Mouse (Mus musculus) erythroblast, embryonic 14.5 days (primary cell): Measurements from ENCODE around the gene Ccdc142. TPM values are rescaled to one million over a fixed set of nuclear protein-coding genes. Genes with fewer than 3 reads are reported as not detected.

ENCODE experiments used
- H3K27me3 ChIP-seq: 2 replicates; pipeline ENCODE4 v1.6.1; 2012; ENCODE audit warnings: inconsistent platforms; ENCODE audit not compliant: control insufficient read depth
- H3K36me3 ChIP-seq: 2 replicates; pipeline ENCODE4 v1.6.1; 2012; ENCODE audit warnings: mild to moderate bottlenecking, inconsistent platforms; ENCODE audit not compliant: control insufficient read depth
- H3K4me1 ChIP-seq: 2 replicates; pipeline ENCODE4 v1.6.1; 2012; ENCODE audit warnings: inconsistent platforms; ENCODE audit not compliant: control insufficient read depth
- H3K4me3 ChIP-seq: replicated peaks from 2 replicates; pipeline ENCODE3; 2012; ENCODE audit warnings: moderate library complexity, mild to moderate bottlenecking, inconsistent platforms
- H3K9me3 ChIP-seq: 2 replicates; pipeline ENCODE4 v1.6.1; 2012; ENCODE audit warnings: low read length, inconsistent platforms, mixed read lengths; ENCODE audit not compliant: control insufficient read depth
- GATA1 ChIP-seq: IDR thresholded peaks from 2 replicates; pipeline ENCODE4 v1.6.1; 2012; ENCODE audit warnings: low read length, inconsistent platforms, mixed read lengths
- TAL1 ChIP-seq: IDR thresholded peaks from 3 replicates; pipeline ENCODE4 v1.6.1; 2012; ENCODE audit warnings: low read length, inconsistent platforms, mixed read lengths
- polyA plus RNA-seq: library from polyadenylated mRNA; stranded (reverse); fragments of >175 nt; gene quantifications from 2 replicates; pipeline ENCODE4 v1.2.3, GENCODE M21; 2012

Gene Ccdc142
- polyA plus RNA-seq, 1 experiment = 0.18 TPM

DNA sequence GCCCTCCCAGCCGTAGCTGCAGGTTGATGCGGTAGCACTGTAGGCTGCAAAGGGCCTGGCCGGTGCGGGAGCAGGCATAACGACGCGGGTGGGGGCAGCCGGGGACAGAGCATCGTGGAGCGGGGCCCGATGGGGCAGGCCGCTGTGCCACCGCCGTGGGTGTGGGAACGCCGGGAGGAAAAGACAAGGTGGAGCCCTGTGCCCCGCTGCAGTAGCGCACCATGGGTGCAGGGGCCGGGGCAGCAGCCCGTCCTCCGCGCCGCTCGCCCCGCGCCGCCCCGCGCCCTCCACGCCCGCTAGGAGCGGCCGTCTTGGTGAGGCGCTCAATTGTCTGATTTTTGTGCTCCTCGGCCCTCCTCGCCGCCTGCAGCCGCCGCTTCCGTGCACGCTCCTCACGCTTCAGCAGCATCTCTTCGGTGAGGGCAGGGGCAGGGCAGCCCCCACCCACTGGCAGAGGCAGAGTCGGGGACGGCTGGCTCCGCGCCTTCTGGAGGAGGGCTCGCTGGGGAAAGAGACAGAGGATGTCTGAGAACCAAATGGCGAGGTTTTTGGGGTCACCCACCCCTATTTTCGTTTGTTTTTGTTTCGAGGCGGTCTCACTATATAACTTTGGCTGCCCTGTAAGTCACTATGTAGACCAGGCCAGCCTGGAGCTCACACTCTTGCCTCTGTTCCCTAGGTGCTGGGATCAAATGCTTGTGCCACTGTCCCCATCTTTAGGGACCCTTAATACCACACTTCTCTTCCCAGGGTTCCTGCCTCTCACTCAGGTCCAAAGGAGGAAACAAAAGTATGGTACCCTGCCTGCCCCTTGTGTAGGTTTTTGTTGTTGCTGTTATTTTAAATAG lies 20.7 kb downstream of the Ccdc142 start:
- peaks cover 47% of the 10 kb centered on the region for H3K36me3 ChIP-seq
- peak overlapping the region; percentile 86 for H3K4me3 ChIP-seq
- H3K9me3 ChIP-seq = no peaks in the 10 kb centered on the region
- TF ChIP-seq TAL1 (no peak), GATA1 (no peak)
- peaks cover 83% of the 10 kb centered on the region for H3K4me1 ChIP-seq
- H3K27me3 ChIP-seq = no peaks in the 10 kb centered on the region

DNA sequence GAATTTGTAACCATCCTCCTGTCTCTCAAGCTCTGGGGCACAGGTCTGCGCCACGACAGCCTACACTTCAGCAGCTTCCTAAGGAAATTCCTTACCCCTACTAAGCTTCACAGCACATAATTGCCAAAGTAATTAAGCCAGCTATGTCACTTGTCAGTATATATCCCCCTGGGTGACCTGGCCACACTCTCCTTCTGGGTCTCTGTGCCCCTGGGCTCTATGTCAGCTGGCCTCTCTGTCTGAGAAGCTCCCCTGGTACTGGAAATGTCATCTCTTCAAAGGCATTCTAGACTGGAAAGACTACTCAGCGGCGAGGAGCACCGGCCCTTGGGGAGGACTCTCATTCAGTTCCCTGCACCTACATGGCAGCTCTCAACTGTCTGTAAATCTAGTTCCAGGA lies 21.6 kb downstream of the Ccdc142 start:
- no peaks in the 10 kb centered on the region for H3K9me3 ChIP-seq
- no peaks in the 10 kb centered on the region for H3K27me3 ChIP-seq
- H3K4me1 ChIP-seq = peaks cover 74% of the 10 kb centered on the region
- H3K4me3 ChIP-seq = peak overlapping the region; percentile 86
- peaks cover 39% of the 10 kb centered on the region for H3K36me3 ChIP-seq
- TF ChIP-seq TAL1 = no peak
- no peak for TF ChIP-seq GATA1

GRCm38 (mm10) chr6:83124851-83125312 lies 23.5 kb downstream of the Ccdc142 start:
- peaks cover 55% of the 10 kb centered on the region for H3K4me1 ChIP-seq
- peak overlapping the region; percentile 80 for H3K4me3 ChIP-seq
- no peaks in the 10 kb centered on the region for H3K27me3 ChIP-seq
- H3K36me3 ChIP-seq = peaks cover 20% of the 10 kb centered on the region
- H3K9me3 ChIP-seq = no peaks in the 10 kb centered on the region
- no peak for TF ChIP-seq TAL1
- no peak for TF ChIP-seq GATA1

GRCm38 (mm10) chr6:83125331-83125730 lies 23.9 kb downstream of the Ccdc142 start, which contains the start of gene Ino80b:
Gene Ino80b, minus strand, starts transcription at chr6:83125431.
- H3K4me1 ChIP-seq = peaks cover 50% of the 10 kb centered on the region

DNA sequence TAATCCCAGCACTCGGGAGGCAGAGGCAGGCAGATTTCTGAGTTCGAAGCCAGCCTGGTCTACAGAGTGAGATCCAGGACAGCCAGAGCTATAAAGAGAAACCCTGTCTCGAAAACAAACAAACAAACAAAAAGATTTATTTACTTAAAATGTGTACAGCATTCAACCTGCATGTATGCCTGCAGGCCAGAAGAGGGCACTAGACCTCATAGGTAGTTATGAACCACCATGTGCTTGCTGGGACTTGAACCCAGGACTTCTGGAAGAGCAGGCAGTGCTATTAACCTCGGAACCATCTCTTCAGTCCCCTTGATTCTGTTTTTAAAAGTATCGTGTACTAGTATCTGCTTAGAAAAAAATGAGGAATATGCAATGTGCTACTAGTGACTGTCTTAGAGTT lies 26.0 kb downstream of the Ccdc142 start:
- H3K27me3 ChIP-seq = peaks cover 5% of the 10 kb centered on the region
- no peaks in the 10 kb centered on the region for H3K9me3 ChIP-seq
- H3K4me3 ChIP-seq = no peak overlapping the region
- peaks cover 15% of the 10 kb centered on the region for H3K36me3 ChIP-seq
- TF ChIP-seq GATA1 (no peak), TAL1 (no peak)
- peaks cover 33% of the 10 kb centered on the region for H3K4me1 ChIP-seq

More at GRCm38 (mm10) chr6:83125331-83125730, 23.9 kb downstream of the Ccdc142 start, which contains the start of gene Ino80b:
- Histone ChIP-seq H3K36me3 (peaks cover 16% of the 10 kb centered on the region), H3K9me3 (no peaks in the 10 kb centered on the region), H3K4me3 (peak within 1 kb of the TSS; percentile 80), H3K27me3 (no peaks in the 10 kb centered on the region)
- no peak for TF ChIP-seq GATA1
- TF ChIP-seq TAL1 = no peak

GRCm38 (mm10) chr6:83131469-83132034 lies 30.2 kb downstream of the Ccdc142 start:
- Histone ChIP-seq H3K4me1 (peaks cover 10% of the 10 kb centered on the region), H3K36me3 (no peaks in the 10 kb centered on the region), H3K9me3 (no peaks in the 10 kb centered on the region), H3K4me3 (no peak overlapping the region), H3K27me3 (peaks cover 35% of the 10 kb centered on the region)
- TF ChIP-seq GATA1 (no peak), TAL1 (no peak)

DNA sequence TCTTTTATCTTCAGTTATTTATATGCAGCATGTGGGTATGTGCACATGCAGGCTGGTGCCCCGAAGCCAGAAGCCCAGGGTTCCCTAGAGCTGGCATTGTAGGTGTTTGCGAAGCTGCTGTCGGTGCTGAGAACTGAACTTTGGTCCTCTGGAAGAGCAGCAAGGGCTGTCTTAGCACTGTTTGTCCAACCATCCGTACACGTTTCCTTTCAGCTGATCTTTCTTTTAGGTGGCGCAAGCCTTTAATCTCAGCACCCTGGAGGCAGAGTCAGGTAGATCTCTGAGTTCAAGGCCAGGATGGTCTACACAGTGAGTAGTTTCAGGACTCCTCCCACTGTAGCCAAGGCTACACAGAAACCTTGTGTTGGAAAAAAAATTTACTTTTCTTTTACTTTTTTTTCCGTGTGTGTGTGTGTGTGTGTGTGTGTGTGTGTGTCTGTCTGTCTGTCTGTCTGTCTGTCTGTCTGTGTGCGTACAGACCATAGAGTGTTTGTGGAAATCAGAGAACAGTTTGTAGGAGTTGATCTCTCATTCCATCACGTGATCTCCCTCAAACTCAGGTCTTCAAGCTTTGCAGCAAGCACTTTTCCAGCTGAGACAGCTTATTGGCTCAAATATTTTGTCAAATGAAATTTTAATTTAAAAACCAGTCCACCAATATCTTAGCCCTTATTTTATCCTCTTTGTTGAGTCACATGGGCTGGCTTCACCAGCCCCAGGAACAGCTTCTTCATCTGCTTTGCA lies 30.9 kb downstream of the Ccdc142 start:
- TF ChIP-seq TAL1 = no peak
- no peak for TF ChIP-seq GATA1
- no peaks in the 10 kb centered on the region for H3K36me3 ChIP-seq
- peaks cover 43% of the 10 kb centered on the region for H3K27me3 ChIP-seq
- no peak overlapping the region for H3K4me3 ChIP-seq
- H3K4me1 ChIP-seq = peaks cover 18% of the 10 kb centered on the region
- H3K9me3 ChIP-seq = no peaks in the 10 kb centered on the region

DNA sequence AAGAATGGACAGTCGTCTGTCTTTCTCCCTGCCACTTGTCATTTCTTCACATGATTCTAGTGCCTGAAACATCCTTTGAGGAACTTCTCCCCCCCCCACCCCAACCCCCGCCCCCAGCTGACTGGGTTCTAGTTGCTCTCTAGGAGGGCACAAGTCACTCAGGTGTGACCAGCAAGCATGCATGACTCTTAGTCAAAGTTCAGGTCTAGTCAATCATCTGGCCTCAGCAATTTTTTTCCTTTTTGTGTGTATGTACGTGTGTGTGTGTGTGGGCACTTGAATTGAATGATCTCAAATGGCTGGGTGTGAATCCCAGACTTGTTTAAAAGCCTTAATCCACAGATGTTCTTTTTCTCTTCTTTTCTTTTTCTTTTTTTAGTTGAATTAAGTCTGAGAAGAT lies 32.8 kb downstream of the Ccdc142 start:
- H3K4me1 ChIP-seq = peaks cover 26% of the 10 kb centered on the region
- no peak overlapping the region for H3K4me3 ChIP-seq
- no peaks in the 10 kb centered on the region for H3K9me3 ChIP-seq
- TF ChIP-seq TAL1 (no peak), GATA1 (no peak)
- H3K36me3 ChIP-seq = no peaks in the 10 kb centered on the region
- H3K27me3 ChIP-seq = peaks cover 58% of the 10 kb centered on the region

DNA sequence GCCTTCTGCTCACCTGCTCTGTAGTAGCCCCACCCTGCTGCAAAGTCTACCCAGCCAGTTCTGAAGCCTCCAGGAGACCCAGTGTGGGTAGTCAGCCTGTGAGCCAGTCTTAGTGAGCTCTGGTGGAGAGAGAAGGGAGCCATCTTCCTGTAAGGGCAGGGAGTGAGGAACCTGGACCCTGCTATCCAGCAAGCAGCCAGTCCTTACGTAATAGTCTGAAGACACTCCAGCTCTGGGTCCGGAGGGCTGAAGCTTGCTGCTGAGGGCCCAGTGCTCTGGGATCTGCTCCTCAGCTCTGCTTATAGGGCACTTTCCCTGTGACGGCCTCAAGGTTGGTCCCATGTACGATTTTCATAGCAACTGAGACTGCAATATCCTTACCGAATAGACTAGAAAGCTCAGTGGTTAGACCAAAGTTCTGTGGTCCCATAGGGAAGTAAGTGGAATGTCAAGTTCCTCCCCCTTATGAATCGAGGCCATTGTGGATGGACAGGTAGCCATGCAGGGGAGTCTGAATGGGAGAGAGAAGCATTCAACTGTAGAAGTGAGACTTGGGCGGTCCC lies 33.6 kb downstream of the Ccdc142 start, which contains the start of gene Rtkn:
Gene Rtkn (plus strand): TSS at position 513 of the 563 bp plus-strand sequence.
- Histone ChIP-seq H3K36me3 (no peaks in the 10 kb centered on the region; the same call in 1 of the 2 replicates), H3K27me3 (peaks cover 66% of the 10 kb centered on the region), H3K4me1 (peaks cover 26% of the 10 kb centered on the region), H3K4me3 (peak within 1 kb of the TSS; percentile 56), H3K9me3 (no peaks in the 10 kb centered on the region)
- TF ChIP-seq TAL1 (no peak), GATA1 (no peak)
